Mouse (Mus musculus) kidney, adult 2 months (tissue): ENCODE results near the gene Itpr3. TPM values are rescaled to one million over a fixed set of nuclear protein-coding genes. Genes with fewer than 3 reads are reported as not detected.

Source experiments
- DNase-seq: peaks from one replicate; pipeline ENCODE4 v3.0.0; 2021
- H3K27ac ChIP-seq: fragments of 200-500 bp; 2 replicates; pipeline ENCODE4 v1.5.1; 2012; ENCODE audit warnings: low read depth, low read length, control low read depth, inconsistent platforms; ENCODE audit not compliant: insufficient read depth
- H3K27me3 ChIP-seq: fragments of 200-500 bp; replicated peaks from 2 replicates; pipeline ENCODE4 v1.6.1; 2012; ENCODE audit warnings: mild to moderate bottlenecking, moderate library complexity, low read length, inconsistent platforms; ENCODE audit not compliant: control insufficient read depth, insufficient read depth
- H3K36me3 ChIP-seq: fragments of 200-500 bp; 2 replicates; pipeline ENCODE4 v1.6.1; 2012; ENCODE audit warnings: mild to moderate bottlenecking, moderate library complexity, low read length, inconsistent platforms; ENCODE audit not compliant: control insufficient read depth, insufficient read depth
- H3K4me1 ChIP-seq: fragments of 200-500 bp; 2 replicates; pipeline ENCODE4 v1.6.1; 2011; ENCODE audit warnings: low read length; ENCODE audit not compliant: control insufficient read depth, insufficient read depth
- H3K4me3 ChIP-seq: fragments of 200-500 bp; 2 replicates; pipeline ENCODE4 v1.5.1; 2011; ENCODE audit warnings: mild to moderate bottlenecking, low read depth, low read length, control low read depth; ENCODE audit not compliant: insufficient read depth
- CTCF ChIP-seq: fragments of 200-500 bp; conservative IDR thresholded peaks from 2 replicates; pipeline ENCODE4 v1.5.1; 2011; ENCODE audit warnings: low read depth, mild to moderate bottlenecking, control low read depth, low read length, moderate library complexity, mixed read lengths; ENCODE audit not compliant: insufficient read depth, insufficient read length
- POLR2A ChIP-seq: fragments of 200-500 bp; IDR thresholded peaks from one replicate; pipeline ENCODE4 v1.6.1; 2011; ENCODE audit warnings: low read depth, low read length, control low read depth
- WGBS: fragments of 180-500 bp; shearing (Covaris S2); methylation state at CpG from one replicate; pipeline ENCODE4 v1.1.7; 2018; 5-methylcytosine and 5-hydroxymethylcytosine counted together
- polyA plus RNA-seq: library from polyadenylated mRNA; depleted of rRNA; stranded (reverse); fragments of >200 nt; gene quantifications from 2 replicates; pipeline ENCODE4 v1.2.3, GENCODE M21; 2012

Itpr3 gene
- polyA plus RNA-seq, 1 experiment = 6.9 TPM

DNA sequence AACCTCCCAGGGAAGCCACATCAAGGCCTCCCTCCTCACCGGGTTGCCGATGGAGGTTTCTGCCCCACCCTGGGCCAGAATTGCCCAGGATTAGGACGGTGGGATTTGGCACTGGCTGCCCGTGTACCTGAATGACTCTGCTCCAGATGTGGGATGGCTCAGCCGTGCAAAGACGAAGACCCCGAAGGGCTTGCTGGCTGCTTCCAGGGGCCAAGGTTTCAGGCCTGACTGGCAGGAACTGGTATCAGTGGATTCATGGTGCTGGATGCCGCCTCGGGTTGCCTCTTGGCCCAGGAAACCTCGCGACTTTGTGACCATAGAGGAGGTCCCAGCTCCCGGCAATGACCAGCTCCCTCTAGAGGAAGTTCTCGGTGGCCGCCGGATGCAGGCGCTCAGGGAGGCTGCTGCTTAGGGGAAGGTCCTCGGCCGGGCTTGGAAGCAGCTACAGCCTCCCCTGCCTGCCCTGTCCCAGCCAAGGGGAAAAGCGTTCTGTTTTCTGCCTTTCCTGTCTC, 28.8 kb upstream of the Itpr3 start:
- WGBS = under 1% methylated on average over 19 of the region's 19 CpGs
- Histone ChIP-seq H3K36me3 (no peaks in the 10 kb centered on the region), H3K4me1 (no peaks in the 10 kb centered on the region; the same call in 1 of the 2 replicates), H3K27me3 (no peaks in the 10 kb centered on the region), H3K4me3 (peak overlapping the region; percentile 93), H3K27ac (peak overlapping the region; percentile 67)
- DNase-seq = peak; percentile 94
- peak; percentile 55 for TF ChIP-seq POLR2A
- TF ChIP-seq CTCF = peak; percentile 79

DNA sequence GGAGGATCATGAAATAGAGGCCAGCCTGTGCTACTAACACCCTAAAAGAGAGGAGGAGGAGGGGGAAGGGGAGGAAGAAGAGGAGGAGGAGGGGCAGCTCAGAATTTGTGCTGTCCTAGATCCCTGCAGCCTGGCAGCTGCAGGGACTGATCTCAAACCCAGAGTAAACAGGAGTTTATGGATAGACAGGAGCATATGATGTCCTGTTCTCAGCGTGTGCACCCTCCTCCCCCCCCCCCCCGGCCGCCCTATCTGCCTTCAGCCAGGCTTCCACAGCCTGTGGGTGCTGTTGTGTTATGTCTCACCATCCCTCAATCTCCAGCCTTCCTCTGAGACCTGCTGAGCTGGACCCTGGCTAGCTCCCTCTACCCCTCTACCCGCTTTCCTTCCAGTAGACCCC, 28.2 kb upstream of the Itpr3 start, which contains the start of gene Bak1:
Bak1 (minus strand) TSS at position 101 of the 400 bp plus-strand sequence.
- peak within 1 kb of the TSS; percentile 67 for H3K27ac ChIP-seq
- no peaks in the 10 kb centered on the region for H3K36me3 ChIP-seq
- no peaks in the 10 kb centered on the region; the same call in 1 of the 2 replicates for H3K4me1 ChIP-seq
- H3K27me3 ChIP-seq = no peaks in the 10 kb centered on the region
- peak within 1 kb of the TSS; percentile 93 for H3K4me3 ChIP-seq
- WGBS = 39% methylated on average over 3 of the region's 4 CpGs
- no peak for TF ChIP-seq POLR2A
- TF ChIP-seq CTCF = no peak
- no peak for DNase-seq

DNA sequence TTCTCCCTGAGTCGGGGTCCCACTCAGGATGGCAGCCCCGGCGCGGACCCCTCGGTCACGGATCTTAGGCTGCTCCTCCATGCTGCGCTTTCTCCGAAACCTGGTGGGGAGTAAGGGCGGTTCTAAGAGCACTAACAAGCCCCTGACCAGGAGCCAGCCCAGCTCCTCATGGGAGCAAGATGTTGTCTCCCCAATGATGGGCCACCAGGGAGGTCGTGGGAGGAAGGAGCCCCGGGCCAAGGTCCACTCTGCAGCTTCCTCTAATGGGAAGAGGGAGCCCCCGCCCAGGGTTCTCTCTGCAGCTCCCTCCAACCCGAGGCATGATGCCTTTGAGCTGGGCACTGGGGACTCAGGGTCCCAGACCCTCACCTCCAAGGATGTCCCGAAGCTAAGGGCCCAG, 27.7 kb upstream of the Itpr3 start:
- H3K4me1 ChIP-seq = no peaks in the 10 kb centered on the region; the same call in 1 of the 2 replicates
- no peaks in the 10 kb centered on the region for H3K36me3 ChIP-seq
- WGBS = 84% methylated on average over 14 of the region's 14 CpGs
- DNase-seq = no peak
- TF ChIP-seq CTCF = no peak
- H3K27ac ChIP-seq = no peak overlapping the region
- no peaks in the 10 kb centered on the region for H3K27me3 ChIP-seq
- no peak overlapping the region for H3K4me3 ChIP-seq

DNA sequence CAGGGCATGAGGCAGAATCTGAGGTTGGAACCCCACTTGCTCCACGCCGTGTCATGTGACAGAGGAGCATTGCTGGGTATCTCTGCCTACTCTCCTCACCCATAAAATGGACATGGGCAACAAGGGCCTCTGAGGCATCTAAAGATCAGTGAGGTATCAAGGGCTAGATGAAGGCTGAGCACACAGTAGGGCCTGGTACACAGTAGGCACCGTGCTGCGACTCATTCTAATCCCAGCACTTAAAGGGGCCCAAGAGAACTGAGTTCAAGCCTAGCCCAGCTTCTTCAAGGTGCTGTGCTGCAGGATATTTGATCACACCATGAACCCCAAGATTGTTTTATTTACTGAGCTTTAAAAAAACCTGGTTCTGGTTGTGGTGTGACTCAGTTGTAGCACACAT, 26.2 kb upstream of the Itpr3 start:
- no peak overlapping the region for H3K4me3 ChIP-seq
- H3K27me3 ChIP-seq = no peaks in the 10 kb centered on the region
- no peak for DNase-seq
- TF ChIP-seq POLR2A (no peak), CTCF (no peak)
- no peaks in the 10 kb centered on the region for H3K36me3 ChIP-seq
- H3K27ac ChIP-seq = no peak overlapping the region
- WGBS = 91% methylated on average over 4 of the region's 4 CpGs
- no peaks in the 10 kb centered on the region; the same call in 1 of the 2 replicates for H3K4me1 ChIP-seq

DNA sequence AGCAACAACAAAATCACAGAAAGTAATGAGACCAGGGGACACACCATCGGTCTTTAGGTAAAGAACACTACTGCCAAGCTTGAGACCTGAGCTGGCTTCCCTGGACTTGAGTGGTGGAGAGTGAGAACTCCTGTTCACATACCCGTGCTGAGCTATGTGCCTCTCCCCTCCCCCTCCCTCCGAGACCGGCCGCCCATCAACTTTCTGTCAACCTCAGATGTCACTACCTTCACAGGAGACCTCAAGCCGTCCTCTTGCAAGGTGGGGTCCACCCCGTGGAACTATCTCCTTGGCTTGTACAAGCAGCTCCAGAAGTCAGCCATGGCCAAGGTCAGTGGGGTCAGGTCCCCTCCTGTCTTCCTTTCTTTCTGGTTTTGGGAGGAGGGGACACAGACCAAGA, 24.8 kb upstream of the Itpr3 start:
- no peaks in the 10 kb centered on the region; the same call in 1 of the 2 replicates for H3K4me1 ChIP-seq
- no peak for TF ChIP-seq CTCF
- no peak for TF ChIP-seq POLR2A
- no peak overlapping the region for H3K27ac ChIP-seq
- no peaks in the 10 kb centered on the region for H3K27me3 ChIP-seq
- H3K4me3 ChIP-seq = no peak overlapping the region
- DNase-seq = no peak
- H3K36me3 ChIP-seq = no peaks in the 10 kb centered on the region
- WGBS = 57% methylated on average over 7 of the region's 7 CpGs

DNA sequence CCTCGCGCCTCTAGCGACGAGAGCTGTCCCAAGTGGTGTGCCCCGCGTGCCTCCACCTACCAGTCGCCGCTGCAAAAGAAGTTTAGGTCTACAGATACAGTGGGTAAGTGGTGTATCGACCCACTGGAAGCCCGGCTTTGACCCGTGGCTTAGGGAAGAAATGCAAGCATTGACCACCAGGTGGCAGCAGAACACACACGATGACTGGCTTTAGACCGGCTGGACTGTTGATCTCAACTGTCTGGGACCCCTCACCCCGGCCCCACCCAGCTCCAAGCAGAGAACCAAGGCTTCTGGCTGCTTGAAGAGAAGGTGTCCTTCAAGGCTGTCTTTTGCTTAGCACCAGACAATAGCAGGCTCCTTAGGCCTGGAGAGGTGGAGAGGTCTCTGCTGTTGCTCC, 24.2 kb upstream of the Itpr3 start:
- TF ChIP-seq CTCF = peak; percentile 93
- TF ChIP-seq POLR2A = no peak
- no peaks in the 10 kb centered on the region for H3K36me3 ChIP-seq
- no peak overlapping the region for H3K4me3 ChIP-seq
- WGBS = 2% methylated on average over 14 of the region's 14 CpGs
- DNase-seq = peak; percentile 70
- no peaks in the 10 kb centered on the region for H3K27me3 ChIP-seq
- no peak overlapping the region for H3K27ac ChIP-seq
- H3K4me1 ChIP-seq = no peaks in the 10 kb centered on the region; the same call in 1 of the 2 replicates

DNA sequence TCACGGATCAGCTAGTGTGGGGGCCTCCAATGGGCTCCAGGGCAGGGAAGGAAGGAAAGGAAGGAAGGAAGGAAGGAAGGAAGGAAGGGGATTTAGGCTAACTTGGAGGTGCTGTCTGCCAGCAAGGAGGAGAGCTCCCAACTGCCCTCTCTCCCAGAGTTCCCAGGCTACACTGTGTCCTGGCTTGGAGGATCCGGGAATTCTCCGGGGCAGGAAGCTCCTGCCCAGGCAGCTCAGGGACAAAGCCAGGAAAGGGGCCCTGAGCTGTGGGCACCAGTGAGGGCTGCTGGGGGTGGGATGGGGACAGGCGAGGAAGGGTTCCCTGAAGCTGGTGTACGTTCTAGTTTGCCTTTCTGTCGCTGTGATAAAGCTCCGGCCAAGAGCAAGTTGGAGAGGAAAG, 20.6 kb upstream of the Itpr3 start:
- Histone ChIP-seq H3K36me3 (no peaks in the 10 kb centered on the region), H3K4me1 (peaks cover 4% of the 10 kb centered on the region), H3K4me3 (no peak overlapping the region), H3K27ac (0 out of 2 replicates have a peak overlapping the region, but pooled peaks have one; percentile 12), H3K27me3 (no peaks in the 10 kb centered on the region)
- no peak for TF ChIP-seq CTCF
- no peak for TF ChIP-seq POLR2A
- 70% methylated on average over 7 of the region's 7 CpGs for WGBS
- no peak for DNase-seq
